Comparison of ENCODE assay signal across 18 mouse cellular contexts in genomic region chr1:76029059-76029458, GRCm38 (mm10).
DNase-seq lines count a peak whose midpoint lies in the region; ATAC-seq lines count a peak whose summit lies in the region.
"Had no signal": no experiment of that assay in that cellular context is flagged by ENCODE, and none has a peak within 500 bp of the region (broad histone marks: within the 10 kb centered on the region; RNA-seq: fewer than 3 reads in every experiment).

No protein-coding gene starts in this region.

- no peak overlapping the region for H3K9ac ChIP-seq in heart, embryonic 11.5 days (ENCODE audit: low read depth, low read length)
- no peak overlapping the region for H3K9ac ChIP-seq in neural tube, embryonic 11.5 days (ENCODE audit: low read length)
- no peak overlapping the region for H3K9ac ChIP-seq in neural tube, embryonic 15.5 days (replicated peaks)
- H3K9ac ChIP-seq in neural tube, embryonic 13.5 days, result no peak overlapping the region
- H3K9ac ChIP-seq: heart, embryonic 13.5 days; hindbrain, embryonic 13.5 days had no signal

- no peak overlapping the region for H3K4me3 ChIP-seq in heart, embryonic 11.5 days (ENCODE audit: low read depth, low read length)
- no peak overlapping the region for H3K4me3 ChIP-seq in neural tube, embryonic 11.5 days (ENCODE audit: low read depth, low read length)
- H3K4me3 ChIP-seq in neural tube, embryonic 15.5 days (replicated peaks), result no peak overlapping the region
- no peak overlapping the region for H3K4me3 ChIP-seq in neural tube, embryonic 13.5 days
- H3K4me3 ChIP-seq: heart, embryonic 13.5 days; hindbrain, embryonic 13.5 days; myocyte had no signal

- intact Hi-C loops in heart, postnatal 25 days (cut with DNase I), result loop anchor here (5.0 kb wide), 1 partner anchor 102 kb away; no protein-coding TSS in a partner anchor

- no peaks in the 10 kb centered on the region for H3K4me1 ChIP-seq in heart, embryonic 11.5 days (ENCODE audit: control insufficient read depth, insufficient read depth, low read length)
- H3K4me1 ChIP-seq in neural tube, embryonic 11.5 days (ENCODE audit: control insufficient read depth, insufficient read depth, low read length), result no peaks in the 10 kb centered on the region
- 0 out of 2 replicates have a peak, but pooled peaks cover 5% of the 10 kb centered on the region for H3K4me1 ChIP-seq in neural tube, embryonic 15.5 days
- H3K4me1 ChIP-seq in neural tube, embryonic 13.5 days (replicated peaks), result peaks cover 14% of the 10 kb centered on the region

- H3K9me3 ChIP-seq in heart, embryonic 11.5 days (replicated peaks; ENCODE audit: control insufficient read depth, low read length), result no peaks in the 10 kb centered on the region
- H3K9me3 ChIP-seq in neural tube, embryonic 11.5 days (ENCODE audit: control insufficient read depth, low read length), result no peaks in the 10 kb centered on the region
- no peaks in the 10 kb centered on the region for H3K9me3 ChIP-seq in neural tube, embryonic 15.5 days (replicated peaks)
- H3K9me3 ChIP-seq in neural tube, embryonic 13.5 days, result no peaks in the 10 kb centered on the region
- H3K9me3 ChIP-seq: heart, embryonic 13.5 days; hindbrain, embryonic 13.5 days had no signal

- ATAC-seq in heart, embryonic 11.5 days (replicated peaks; ENCODE audit: insufficient number of reproducible peaks, low FRiP score, low TSS enrichment), result no peak
- peak; percentile 83 for ATAC-seq in neural tube, embryonic 11.5 days (ENCODE audit: insufficient read depth, low FRiP score, low TSS enrichment)
- ATAC-seq in neural tube, embryonic 15.5 days (ENCODE audit: low FRiP score), result no peak
- ATAC-seq in neural tube, embryonic 13.5 days (ENCODE audit: low read depth), result 0 out of 2 replicates have a peak, but pooled peaks have one; percentile 50

- 78% methylated on average over 1 of the region's 1 CpGs for WGBS in heart, embryonic 11.5 days (ENCODE audit: insufficient replicate concordance)
- WGBS in neural tube, embryonic 11.5 days, result 45% methylated on average over 1 of the region's 1 CpGs
- 23% methylated on average over 1 of the region's 1 CpGs for WGBS in neural tube, embryonic 15.5 days
- 7% methylated on average over 1 of the region's 1 CpGs for whole genome bisulfite sequencing in neural tube, embryonic 13.5 days

- peak; percentile 48 for DNase-seq in heart, adult 11 months
- DNase-seq in neural tube, embryonic 11.5 days (ENCODE audit: low spot score), result peak; percentile 32
- DNase-seq in ZHBTc4 (ENCODE audit: low read depth, low spot score), result peak; percentile 86
- no peak for DNase-seq in thymus, postnatal 10 days (ENCODE audit: low spot score in 2 of 2)
- no peak for DNase-seq in heart, postnatal 25 days (ENCODE audit: low spot score)
- DNase-seq: cerebellum, adult 11-12 months; gastrocnemius, postnatal 36 days; kidney, adult 11 months; kidney, postnatal 10 days; liver; lung, adult 2 months; thymus, postnatal 14 days had no signal

- no peaks in the 10 kb centered on the region for H3K36me3 ChIP-seq in heart, embryonic 11.5 days (ENCODE audit: control insufficient read depth, insufficient read depth, low read length)
- H3K36me3 ChIP-seq in neural tube, embryonic 11.5 days (ENCODE audit: control insufficient read depth, insufficient read depth, low read length), result no peaks in the 10 kb centered on the region
- no peaks in the 10 kb centered on the region for H3K36me3 ChIP-seq in neural tube, embryonic 15.5 days
- no peaks in the 10 kb centered on the region for H3K36me3 ChIP-seq in neural tube, embryonic 13.5 days
- H3K36me3 ChIP-seq: heart, embryonic 13.5 days; hindbrain, embryonic 13.5 days had no signal

- no peak overlapping the region for H3K27ac ChIP-seq in heart, embryonic 11.5 days (ENCODE audit: low read depth, low read length)
- H3K27ac ChIP-seq in neural tube, embryonic 11.5 days (ENCODE audit: low read depth, low read length), result no peak overlapping the region; the same call in 1 of the 2 replicates
- H3K27ac ChIP-seq in neural tube, embryonic 15.5 days (replicated peaks), result no peak overlapping the region
- 0 out of 2 replicates have a peak overlapping the region, but pooled peaks have one; percentile 2 for H3K27ac ChIP-seq in neural tube, embryonic 13.5 days (replicated peaks)
- H3K27ac ChIP-seq: heart, embryonic 13.5 days; hindbrain, embryonic 13.5 days had no signal

- no peaks in the 10 kb centered on the region for H3K27me3 ChIP-seq in heart, embryonic 11.5 days (ENCODE audit: control insufficient read depth, insufficient read depth, low read length)
- no peaks in the 10 kb centered on the region for H3K27me3 ChIP-seq in neural tube, embryonic 11.5 days (ENCODE audit: control insufficient read depth, insufficient read depth, low read length)
- H3K27me3 ChIP-seq in neural tube, embryonic 15.5 days (replicated peaks), result no peaks in the 10 kb centered on the region
- no peaks in the 10 kb centered on the region for H3K27me3 ChIP-seq in neural tube, embryonic 13.5 days
- H3K27me3 ChIP-seq: heart, embryonic 13.5 days; hindbrain, embryonic 13.5 days had no signal

- H3K4me2 ChIP-seq in heart, embryonic 11.5 days, result no peak overlapping the region
- H3K4me2 ChIP-seq in neural tube, embryonic 11.5 days (ENCODE audit: low read depth), result no peak overlapping the region
- H3K4me2 ChIP-seq in neural tube, embryonic 15.5 days, result no peak overlapping the region
- H3K4me2 ChIP-seq in neural tube, embryonic 13.5 days, result no peak overlapping the region
- H3K4me2 ChIP-seq: heart, embryonic 13.5 days; hindbrain, embryonic 13.5 days had no signal

Comparison
In these comparisons a context has a peak if more than half of its experiments do, and no peak if none do; other contexts are left out.
1. DNase-seq: peak in heart, adult 11 months (single experiment), neural tube, embryonic 11.5 days (single experiment) and ZHBTc4 (single experiment); none in thymus, postnatal 10 days (0 of 2) and heart, postnatal 25 days (single experiment).
2. ATAC-seq: peak in neural tube, embryonic 11.5 days (single experiment) and neural tube, embryonic 13.5 days (single experiment); none in heart, embryonic 11.5 days (single experiment) and neural tube, embryonic 15.5 days (single experiment).